Mouse (Mus musculus) liver, embryonic 14.5 days (tissue): ENCODE data around the gene Kmt2b. TPM values are rescaled to one million over a fixed set of nuclear protein-coding genes. Genes with fewer than 3 reads are reported as not detected.

Source experiments
- ATAC-seq: fragments of 200-750 bp; cut with Nextera tagmentation; 2 replicates; pipeline ENCODE4 v1.8.0; 2017; ENCODE audit warnings: moderate number of reproducible peaks, mild to moderate bottlenecking, moderate library complexity; ENCODE audit not compliant: insufficient read depth
- DNase-seq, 3 experiments: peaks; one replicate each; pipeline ENCODE4 v3.0.0-alpha.2; 2012 to 2013; ENCODE audit warnings: low read depth in 3 of 3, low spot score in 3 of 3
- H3K27ac ChIP-seq: fragments of 300-500 bp; sonication (generic); 2 replicates; pipeline ENCODE4 v1.5.1; 2014; ENCODE audit warnings: moderate library complexity, mild to moderate bottlenecking, control low read depth, inconsistent platforms
- H3K27me3 ChIP-seq: fragments of 300-500 bp; sonication (generic); 2 replicates; pipeline ENCODE4 v1.6.1; 2014; ENCODE audit warnings: mild to moderate bottlenecking, low read length, moderate library complexity; ENCODE audit not compliant: control insufficient read depth, insufficient read depth
- H3K36me3 ChIP-seq: fragments of 300-500 bp; sonication (generic); replicated peaks from 2 replicates; pipeline ENCODE4 v1.6.1; 2014; ENCODE audit warnings: low read depth; ENCODE audit not compliant: control insufficient read depth, insufficient read depth
- H3K4me1 ChIP-seq, 2 experiments: fragments of 200-500 bp in 1 of 2; fragments of 300-500 bp in 1 of 2; sonication (generic) in 1 of 2; replicated peaks; 2 replicates each; pipeline ENCODE4 v1.6.1; 2012 to 2014; ENCODE audit warnings: antibody characterized with exemption in 1 of 2, inconsistent platforms in 1 of 2, low read length in 1 of 2; ENCODE audit not compliant: control insufficient read depth in 2 of 2, insufficient read depth in 2 of 2
- H3K4me2 ChIP-seq: fragments of 300-500 bp; sonication (generic); 2 replicates; pipeline ENCODE4 v1.6.1; 2014; ENCODE audit warnings: low read depth, mild to moderate bottlenecking, control low read depth, moderate library complexity
- H3K4me3 ChIP-seq, 2 experiments: fragments of 200-500 bp in 1 of 2; fragments of 300-500 bp in 1 of 2; sonication (generic) in 1 of 2; 2 replicates each; pipeline ENCODE4 v1.5.1; 2012 to 2014; ENCODE audit warnings: low read depth in 2 of 2, low read length in 2 of 2, mild to moderate bottlenecking in 2 of 2, control low read depth in 1 of 2, inconsistent platforms in 1 of 2, moderate library complexity in 1 of 2; ENCODE audit not compliant: insufficient read depth in 1 of 2
- H3K9ac ChIP-seq: fragments of 300-500 bp; sonication (generic); replicated peaks from 2 replicates; pipeline ENCODE4 v1.6.1; 2014; ENCODE audit warnings: mild to moderate bottlenecking, control low read depth, moderate library complexity
- H3K9me3 ChIP-seq: fragments of 300-500 bp; sonication (generic); 2 replicates; pipeline ENCODE4 v1.6.1; 2016; ENCODE audit warnings: low read length, mixed read lengths; ENCODE audit not compliant: control insufficient read depth
- CTCF ChIP-seq: IDR thresholded peaks from 2 replicates; pipeline ENCODE4 v1.5.1; 2016; ENCODE audit warnings: antibody characterized with exemption, low read depth, control low read depth
- EP300 ChIP-seq: IDR thresholded peaks from 2 replicates; pipeline ENCODE4 v1.6.1; 2016; ENCODE audit warnings: antibody characterized with exemption, low read depth
- WGBS: fragments of 180-500 bp; shearing (Covaris S2); extraction: QIAGEN DNeasy Blood & Tissue Kit; methylation state at CpG from one replicate; pipeline ENCODE4 v1.1.7; 2014; ENCODE audit not compliant: insufficient replicate concordance; 5-methylcytosine and 5-hydroxymethylcytosine counted together
- polyA plus RNA-seq, 2 experiments: library from polyadenylated mRNA; depleted of rRNA in 1 of 2; stranded (reverse) in 1 of 2; unstranded in 1 of 2; fragments of >200 nt; fragmentation: Nextera tagmentation in 1 of 2; extraction: Ambion mirVana in 1 of 2; gene quantifications; 2 replicates each; pipeline versions ENCODE4 v1.2.1 to v1.2.3; 2012 to 2014

The Kmt2b gene
- polyA plus RNA-seq, 2 experiments: 3.4 to 10.4 TPM

DNA sequence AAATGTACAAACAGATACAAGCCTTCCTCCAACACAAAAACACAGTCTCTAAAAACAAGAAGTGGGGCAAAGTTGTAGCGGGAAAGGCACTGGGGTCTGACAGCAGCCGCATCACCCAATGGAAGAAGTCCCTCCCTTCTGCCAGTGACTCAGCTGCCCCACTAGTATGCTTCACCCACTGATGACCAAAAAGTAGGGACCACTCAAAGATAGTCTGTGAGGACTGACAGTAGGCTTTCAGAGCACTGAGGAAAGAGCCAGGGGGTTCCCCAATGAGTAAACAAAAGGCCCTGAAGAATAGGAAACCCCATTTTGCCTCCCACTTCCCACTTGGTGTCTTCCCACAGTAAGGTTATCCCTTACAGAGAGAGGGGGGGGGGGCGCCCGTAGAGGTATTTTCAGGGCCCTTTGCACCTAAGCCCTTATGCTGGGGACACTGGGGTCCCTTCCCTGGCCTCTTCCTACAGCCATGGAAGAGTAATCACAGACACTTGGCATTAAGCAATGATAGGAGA, 6.0 kb upstream of the Kmt2b start:
- no peaks in the 10 kb centered on the region for H3K36me3 ChIP-seq
- peaks cover 10 to 19% of the 10 kb centered on the region in 2 experiments; a peak in 3 of 4 replicates for H3K4me1 ChIP-seq
- H3K4me3 ChIP-seq: no peak overlapping the region
- H3K4me2 ChIP-seq: no peak overlapping the region
- TF ChIP-seq CTCF (no peak), EP300 (no peak)
- H3K9ac ChIP-seq: no peak overlapping the region
- no peaks in the 10 kb centered on the region for H3K27me3 ChIP-seq
- ATAC-seq (no peak), DNase-seq (no peak)
- WGBS: 44% methylated on average over 4 of the region's 4 CpGs
- no peaks in the 10 kb centered on the region for H3K9me3 ChIP-seq
- no peak overlapping the region for H3K27ac ChIP-seq

GRCm38 (mm10) chr7:30593579-30594509, 5.3 kb upstream of the Kmt2b start:
- TF ChIP-seq EP300 (no peak), CTCF (no peak)
- no peak overlapping the region; the same call in 1 of the 2 replicates for H3K9ac ChIP-seq
- H3K27ac ChIP-seq: no peak overlapping the region
- no peaks in the 10 kb centered on the region for H3K9me3 ChIP-seq
- H3K27me3 ChIP-seq: no peaks in the 10 kb centered on the region
- H3K4me2 ChIP-seq: no peak overlapping the region
- H3K36me3 ChIP-seq: no peaks in the 10 kb centered on the region
- H3K4me3 ChIP-seq: no peak overlapping the region
- H3K4me1 ChIP-seq: peaks cover 10 to 19% of the 10 kb centered on the region in 2 experiments; a peak in 3 of 4 replicates
- no peak for ATAC-seq
- 48% methylated on average over 10 of the region's 10 CpGs for WGBS
- DNase-seq: no peak

DNA sequence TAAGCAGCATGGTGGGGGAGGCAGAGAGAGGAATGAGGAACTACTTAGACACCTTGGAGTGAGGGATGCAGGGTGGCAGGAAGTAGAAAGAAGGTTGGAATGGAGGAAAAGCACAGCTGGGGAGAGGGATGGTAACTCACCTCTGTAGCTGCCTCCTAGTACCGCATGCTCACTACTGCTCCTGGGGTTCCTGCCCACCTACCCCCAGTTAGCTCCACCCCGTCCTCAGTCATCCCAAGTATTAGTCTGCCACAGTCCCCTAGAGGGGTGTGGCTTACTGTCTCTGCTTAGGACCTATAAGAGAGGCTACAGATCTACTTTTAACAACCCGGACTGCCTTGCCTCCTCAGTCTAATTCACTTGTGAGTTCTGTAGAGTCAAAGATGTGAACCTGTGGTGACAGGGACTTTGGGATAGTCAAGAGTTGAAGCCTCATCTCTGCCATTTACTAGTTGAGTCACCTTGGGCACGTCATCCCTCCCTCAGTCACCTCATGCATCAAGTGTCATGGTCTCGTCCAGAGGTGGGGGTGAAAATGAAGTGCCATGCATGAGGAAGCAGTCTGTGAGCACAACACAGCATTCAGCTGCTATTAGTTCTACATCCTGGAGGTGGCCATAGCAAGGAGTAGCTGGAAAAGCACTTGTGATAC, 4.4 kb upstream of the Kmt2b start:
- H3K4me2 ChIP-seq: no peak overlapping the region
- H3K9me3 ChIP-seq: no peaks in the 10 kb centered on the region
- H3K9ac ChIP-seq: no peak overlapping the region
- ATAC-seq (no peak), DNase-seq (no peak)
- no peak overlapping the region for H3K4me3 ChIP-seq
- no peaks in the 10 kb centered on the region for H3K27me3 ChIP-seq
- H3K27ac ChIP-seq: no peak overlapping the region
- 40% methylated on average over 5 of the region's 5 CpGs for WGBS
- TF ChIP-seq EP300 (no peak), CTCF (no peak)
- no peaks in the 10 kb centered on the region for H3K36me3 ChIP-seq
- peaks cover 10 to 19% of the 10 kb centered on the region in 2 experiments; a peak in 3 of 4 replicates for H3K4me1 ChIP-seq

- TF ChIP-seq CTCF: no peak
- no peak for TF ChIP-seq EP300
- Histone ChIP-seq H3K36me3 (peaks cover 1% of the 10 kb centered on the region), H3K9me3 (no peaks in the 10 kb centered on the region), H3K9ac (no peak overlapping the region), H3K27me3 (no peaks in the 10 kb centered on the region), H3K4me1 (peaks cover 10 to 25% of the 10 kb centered on the region in 2 experiments), H3K4me3 (no peak overlapping the region), H3K27ac (no peak overlapping the region), H3K4me2 (no peak overlapping the region)
- DNase-seq (no peak), ATAC-seq (no peak)
- 56% methylated on average over 4 of the region's 4 CpGs for WGBS
These were observed 3.1 kb upstream of the Kmt2b start for GRCm38 (mm10) chr7:30591605-30591951.
